Mouse (Mus musculus) stomach, postnatal 0 days (tissue): Measurements from ENCODE around the gene Gm17387.

Experiments
- CTCF ChIP-seq: IDR thresholded peaks from 2 replicates; pipeline ENCODE4 v1.5.1; 2016; ENCODE audit warnings: antibody characterized with exemption, low read depth, mild to moderate bottlenecking, moderate library complexity
- EP300 ChIP-seq: optimal IDR thresholded peaks from 2 replicates; pipeline ENCODE3; 2016; ENCODE audit warnings: antibody characterized with exemption

- TF ChIP-seq CTCF, result no peak
- TF ChIP-seq EP300, result no peak
Measured at GRCm38 (mm10) chr7:141006446-141006845, 22.5 kb upstream of the Gm17387 start.
